Mouse (Mus musculus): ENCODE data around the gene Dcdc2c. TPM values are rescaled to one million over a fixed set of nuclear protein-coding genes. Genes with fewer than 3 reads are reported as not detected.

The Dcdc2c gene
- total and polyA plus RNA-seq, 3 experiments, result not detected

DNA sequence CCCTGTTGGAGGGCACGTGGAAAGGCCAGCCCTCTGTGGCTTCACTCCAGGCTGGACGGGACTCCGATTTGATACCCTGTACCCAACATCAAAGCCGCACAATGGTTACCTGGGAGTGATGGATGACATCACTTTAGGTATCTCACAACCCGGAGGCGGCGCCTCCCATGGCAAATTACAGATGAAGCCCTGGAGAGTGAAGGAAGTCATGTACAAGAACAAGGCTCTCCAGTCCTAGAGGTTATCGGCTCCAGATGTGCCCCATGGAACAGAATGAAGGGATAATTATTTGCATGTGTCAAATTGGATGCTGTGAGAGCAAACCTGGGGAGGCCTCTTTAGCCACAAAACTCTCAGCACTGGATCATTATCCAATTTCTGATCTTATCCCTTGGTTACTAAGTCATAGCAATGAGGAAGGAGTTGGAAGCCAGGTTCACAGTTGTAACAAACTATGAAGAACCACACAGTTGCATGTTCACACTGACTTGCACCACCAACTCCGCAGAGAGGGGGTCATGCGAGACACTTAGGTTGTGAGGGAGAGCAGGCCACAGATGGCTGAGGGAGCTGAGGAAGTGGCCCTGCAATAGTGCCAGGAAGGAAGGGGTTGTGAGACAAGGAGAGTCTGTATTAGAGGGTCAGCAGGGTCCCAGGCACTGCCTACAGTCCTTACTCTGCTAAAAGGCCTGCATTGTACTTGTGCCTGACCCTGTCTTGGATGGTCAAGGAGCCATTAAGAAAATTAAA, 144.4 kb downstream of the Dcdc2c start:
- in situ Hi-C loops (cut with MboI; ENCODE audit: low pct_ligation_motif_present, low pct_unique_long_range_greater_than_20kb, low sequenced_read_pairs) (no loop called here), dilution Hi-C loops (cut with MboI; ENCODE audit: extremely low pct_ligation_motif_present, extremely low pct_unique_long_range_greater_than_20kb, low sequenced_read_pairs) (no loop called here)
- Histone ChIP-seq H3K27ac (ENCODE audit: insufficient read depth, low read depth) (no peak overlapping the region), H3K4me3 (replicated peaks in 1 of 3; ENCODE audit: low read depth in 2 of 3, low read length in 2 of 3, poor library complexity in 1 of 3) (no peak overlapping the region), H3K9ac (ENCODE audit: insufficient read depth, low read depth) (no peak overlapping the region), H3K4me1 (ENCODE audit: control insufficient read depth in 1 of 2, insufficient read depth in 2 of 2) (no peaks in the 10 kb centered on the region), H3K36me3 (replicated peaks in 1 of 2; ENCODE audit: control insufficient read depth in 1 of 2, insufficient read depth in 1 of 2, low read length in 1 of 2) (no peaks in the 10 kb centered on the region), H3K27me3 (replicated peaks) (no peaks in the 10 kb centered on the region), H3K4me2 (ENCODE audit: insufficient read depth, low read depth, poor library complexity, severe bottlenecking) (no peak overlapping the region), H3K9me3 (replicated peaks; ENCODE audit: low read length) (peaks cover 7% of the 10 kb centered on the region), H3K79me2 (replicated peaks; ENCODE audit: control insufficient read depth, extremely low read depth, insufficient read depth, poor library complexity, severe bottlenecking) (no peaks in the 10 kb centered on the region)
- DNase-seq (ENCODE audit: extremely low read depth), result no peak
- no peak for TF ChIP-seq ZC3H11A (IDR thresholded peaks at IDR 0.05; ENCODE audit: low read depth, low read length)
- no peak for TF ChIP-seq SMC3 (IDR thresholded peaks at IDR 0.05; ENCODE audit: low read depth, low read length)
- TF ChIP-seq EP300 (IDR thresholded peaks at IDR 0.05; ENCODE audit: low read length), result no peak
- TF ChIP-seq ELF1 (IDR thresholded peaks at IDR 0.05; ENCODE audit: low read depth, low read length), result no peak
- no peak for TF ChIP-seq MXI1 (IDR thresholded peaks at IDR 0.05; ENCODE audit: low read depth, low read length)

DNA sequence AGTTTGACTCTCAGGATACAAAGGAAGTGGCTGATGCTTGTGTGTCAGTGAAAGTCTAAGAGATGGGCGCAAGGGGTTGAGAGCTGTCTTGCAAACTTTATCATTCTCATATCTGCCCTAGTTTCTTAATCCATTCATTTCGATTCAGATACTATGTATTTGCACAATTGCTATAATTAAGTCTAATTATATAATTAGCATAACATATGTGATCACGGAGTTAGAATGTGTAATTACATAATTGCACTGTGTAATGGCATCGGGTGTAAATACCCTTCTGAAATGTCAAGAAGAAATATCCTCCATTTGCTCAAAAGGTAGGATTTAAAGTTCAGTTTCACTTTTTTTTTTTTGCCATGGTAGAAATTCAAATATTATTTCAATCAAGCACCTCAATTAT, 149.9 kb downstream of the Dcdc2c start:
- in situ Hi-C loops (cut with MboI; ENCODE audit: low pct_ligation_motif_present, low pct_unique_long_range_greater_than_20kb, low sequenced_read_pairs) (no loop called here), dilution Hi-C loops (cut with MboI; ENCODE audit: extremely low pct_ligation_motif_present, extremely low pct_unique_long_range_greater_than_20kb, low sequenced_read_pairs) (no loop called here)
- DNase-seq (ENCODE audit: extremely low read depth), result no peak
- no peak overlapping the region for H3K9ac ChIP-seq (ENCODE audit: insufficient read depth, low read depth)
- no peaks in the 10 kb centered on the region for H3K27me3 ChIP-seq (replicated peaks)
- no peak overlapping the region for H3K27ac ChIP-seq (ENCODE audit: insufficient read depth, low read depth)
- TF ChIP-seq JUN (IDR thresholded peaks at IDR 0.05; ENCODE audit: insufficient read depth, low read depth, low read length), result no peak
- TF ChIP-seq SMC3 (IDR thresholded peaks at IDR 0.05; ENCODE audit: low read depth, low read length), result no peak
- no peak for TF ChIP-seq BHLHE40 (IDR thresholded peaks at IDR 0.05; ENCODE audit: low read depth, low read length)
- no peak for TF ChIP-seq NRF1 (IDR thresholded peaks at IDR 0.05; ENCODE audit: low read depth, low read length)
- no peak for TF ChIP-seq USF2 (conservative IDR thresholded peaks at IDR 0.05; ENCODE audit: low read depth, low read length)
- no peak for TF ChIP-seq GABPA (IDR thresholded peaks at IDR 0.05; ENCODE audit: insufficient replicate concordance, low read depth, low read length)
- TF ChIP-seq KAT2A (IDR thresholded peaks at IDR 0.05; ENCODE audit: insufficient replicate concordance, low read length), result no peak
- no peak for TF ChIP-seq SIN3A (IDR thresholded peaks at IDR 0.05; ENCODE audit: low read length)
- no peak for TF ChIP-seq HCFC1 (IDR thresholded peaks at IDR 0.05; ENCODE audit: low read depth, low read length)
- no peak for TF ChIP-seq IRF4 (IDR thresholded peaks at IDR 0.05; ENCODE audit: low read depth, low read length)
- TF ChIP-seq ETS1 (conservative IDR thresholded peaks at IDR 0.05; ENCODE audit: low read depth, low read length), result no peak
- TF ChIP-seq CHD2 (IDR thresholded peaks at IDR 0.05; ENCODE audit: low read length), result no peak
- TF ChIP-seq ZKSCAN1 (IDR thresholded peaks at IDR 0.05; ENCODE audit: borderline replicate concordance, low read depth, low read length), result no peak
- TF ChIP-seq USF1 (IDR thresholded peaks at IDR 0.05; ENCODE audit: low read depth, low read length), result no peak
- no peak for TF ChIP-seq NELFE (IDR thresholded peaks at IDR 0.05; ENCODE audit: low read depth, low read length)
- no peak for TF ChIP-seq MYC (IDR thresholded peaks at IDR 0.05; ENCODE audit: low read depth, low read length)
- no peak for TF ChIP-seq POLR2A (IDR thresholded peaks at IDR 0.05; ENCODE audit: low read depth, low read length)
- H3K4me1 ChIP-seq (ENCODE audit: control insufficient read depth in 1 of 2, insufficient read depth in 2 of 2), result no peaks in the 10 kb centered on the region
- H3K4me2 ChIP-seq (ENCODE audit: insufficient read depth, low read depth, poor library complexity, severe bottlenecking), result no peak overlapping the region
- H3K9me3 ChIP-seq (replicated peaks; ENCODE audit: low read length), result no peaks in the 10 kb centered on the region
- no peaks in the 10 kb centered on the region for H3K79me2 ChIP-seq (replicated peaks; ENCODE audit: control insufficient read depth, extremely low read depth, insufficient read depth, poor library complexity, severe bottlenecking)
- no peaks in the 10 kb centered on the region for H3K36me3 ChIP-seq (replicated peaks in 1 of 2; ENCODE audit: control insufficient read depth in 1 of 2, insufficient read depth in 1 of 2, low read length in 1 of 2)
- no peak overlapping the region for H3K4me3 ChIP-seq (replicated peaks in 1 of 3; ENCODE audit: low read depth in 2 of 3, low read length in 2 of 3, poor library complexity in 1 of 3)
